Mouse (Mus musculus): ENCODE data around the gene Ncapg.
"Not testable (repeated sequence)": the region's sequence is repeated elsewhere in the genome, so short reads cannot be mapped to it uniquely, and the experiment has no call there.

The Ncapg gene

DNA sequence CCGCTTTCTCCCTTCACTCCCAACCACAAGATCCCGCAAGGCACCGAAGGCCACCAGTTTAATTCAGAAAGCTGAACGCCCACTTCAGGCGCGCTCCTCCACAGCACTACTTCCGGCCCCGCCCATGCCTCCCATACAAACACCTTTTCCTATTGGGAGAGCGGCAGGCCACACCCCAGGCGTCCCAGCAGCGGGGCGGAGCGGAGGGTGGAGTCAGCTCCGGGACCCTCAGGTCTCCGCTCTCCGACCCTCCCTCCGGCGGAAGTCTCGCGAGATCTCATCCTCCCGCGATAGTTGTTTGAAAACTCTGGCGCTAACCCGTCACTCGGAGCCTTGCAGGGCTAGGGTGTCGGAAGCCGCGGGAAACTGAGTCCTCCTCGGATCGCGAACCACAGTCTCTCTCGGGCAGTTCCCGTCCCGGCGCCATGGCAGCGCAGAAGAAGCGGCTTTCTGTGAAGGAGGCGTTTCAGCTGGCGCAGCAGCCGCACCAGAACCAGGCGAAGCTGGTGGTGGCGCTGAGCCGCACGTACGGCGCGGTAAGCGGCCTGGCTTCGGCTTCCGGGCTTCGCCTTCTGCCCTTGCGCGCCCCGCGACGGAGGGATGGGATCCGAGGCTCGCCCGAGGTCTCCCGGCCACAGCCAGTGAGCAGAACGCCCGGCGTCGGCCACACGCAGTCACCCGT, at the start of gene Ncapg:
TSS of gene Ncapg (plus strand) at position 322 of the 682 bp plus-strand sequence.
- DNase-seq (ENCODE audit: low read depth, low spot score), result peak; percentile 98

DNA sequence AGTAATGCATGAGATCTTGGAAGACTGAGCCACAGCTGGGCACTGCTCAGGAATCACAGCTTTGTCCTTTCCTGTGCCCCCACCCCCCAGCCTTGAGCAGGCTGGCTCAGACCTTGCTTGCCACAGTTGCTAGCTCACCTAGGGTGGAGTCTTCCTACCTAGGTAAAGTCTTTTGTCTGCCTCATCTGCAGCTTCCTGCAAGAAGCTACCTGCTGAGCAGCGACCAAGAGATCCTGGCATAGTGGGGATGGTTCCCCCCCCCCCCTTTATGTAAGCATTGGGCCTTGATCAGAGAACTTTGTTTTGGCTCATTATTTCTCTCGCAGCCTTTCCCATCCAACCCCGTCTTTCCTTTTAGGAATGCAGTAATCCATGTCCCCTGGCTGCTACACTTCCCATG, 48.2 kb upstream of the Ncapg start:
- DNase-seq (ENCODE audit: low read depth, low spot score), result no peak

DNA sequence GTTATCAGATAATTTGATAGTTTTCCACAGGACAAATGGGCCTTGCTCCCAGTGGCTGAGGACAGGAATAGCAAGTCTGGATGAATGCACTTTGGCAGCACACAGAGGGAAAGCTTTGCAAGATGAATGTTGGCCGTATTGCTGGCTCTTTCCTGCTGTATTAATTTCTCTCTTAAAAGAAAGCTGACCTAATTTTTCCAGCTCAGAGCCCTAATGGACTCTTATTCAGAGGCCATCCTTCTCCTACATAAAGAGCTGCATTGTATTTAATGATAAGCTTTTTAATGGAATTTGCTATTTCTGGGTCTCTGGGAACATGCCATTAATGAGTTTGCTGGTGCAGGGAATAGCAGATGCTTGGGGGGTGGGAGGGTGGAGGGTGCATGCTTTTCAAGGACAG, 41.9 kb upstream of the Ncapg start:
- DNase-seq (ENCODE audit: low read depth, low spot score), result peak; percentile 92

DNA sequence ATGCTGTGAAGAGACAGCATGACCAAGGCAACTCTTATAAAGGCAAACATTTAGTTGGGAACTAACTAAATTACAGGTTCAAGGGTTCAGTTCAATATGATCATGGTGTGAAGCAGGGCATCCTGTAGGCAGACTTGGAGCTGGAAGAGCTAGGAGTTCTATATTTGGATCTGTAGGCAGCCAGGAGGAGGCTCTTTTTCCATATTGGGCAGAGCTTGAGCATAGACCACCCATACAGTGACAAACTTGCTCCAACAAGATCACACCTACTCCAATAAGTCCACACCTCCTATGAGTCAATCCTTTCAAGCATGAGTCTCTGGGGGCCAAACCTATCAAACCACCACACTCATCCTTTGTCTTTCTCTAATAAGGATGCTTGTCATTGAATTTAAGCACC, 40.2 kb upstream of the Ncapg start:
- peak; percentile 56 for DNase-seq (ENCODE audit: low read depth, low spot score)

DNA sequence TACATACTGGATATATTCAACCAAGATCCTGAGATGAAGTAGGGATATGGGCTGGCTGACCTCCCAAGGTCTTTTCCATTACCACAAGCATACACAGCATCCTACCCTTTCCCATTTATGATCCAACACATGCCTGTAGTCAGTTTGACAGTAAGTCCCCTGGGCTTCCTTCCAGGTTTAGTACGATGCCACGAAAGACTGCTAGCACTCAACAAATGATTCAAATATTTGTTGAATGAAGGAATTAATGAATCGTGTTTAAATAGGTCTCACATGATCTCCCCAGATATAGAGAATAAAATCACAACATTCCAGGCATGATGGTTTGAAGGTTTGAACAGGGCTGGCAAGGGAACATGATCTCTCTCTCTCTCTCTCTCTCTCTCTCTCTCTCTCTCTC, 31.3 kb upstream of the Ncapg start:
- peak; percentile 29 for DNase-seq (ENCODE audit: low read depth, low spot score)

DNA sequence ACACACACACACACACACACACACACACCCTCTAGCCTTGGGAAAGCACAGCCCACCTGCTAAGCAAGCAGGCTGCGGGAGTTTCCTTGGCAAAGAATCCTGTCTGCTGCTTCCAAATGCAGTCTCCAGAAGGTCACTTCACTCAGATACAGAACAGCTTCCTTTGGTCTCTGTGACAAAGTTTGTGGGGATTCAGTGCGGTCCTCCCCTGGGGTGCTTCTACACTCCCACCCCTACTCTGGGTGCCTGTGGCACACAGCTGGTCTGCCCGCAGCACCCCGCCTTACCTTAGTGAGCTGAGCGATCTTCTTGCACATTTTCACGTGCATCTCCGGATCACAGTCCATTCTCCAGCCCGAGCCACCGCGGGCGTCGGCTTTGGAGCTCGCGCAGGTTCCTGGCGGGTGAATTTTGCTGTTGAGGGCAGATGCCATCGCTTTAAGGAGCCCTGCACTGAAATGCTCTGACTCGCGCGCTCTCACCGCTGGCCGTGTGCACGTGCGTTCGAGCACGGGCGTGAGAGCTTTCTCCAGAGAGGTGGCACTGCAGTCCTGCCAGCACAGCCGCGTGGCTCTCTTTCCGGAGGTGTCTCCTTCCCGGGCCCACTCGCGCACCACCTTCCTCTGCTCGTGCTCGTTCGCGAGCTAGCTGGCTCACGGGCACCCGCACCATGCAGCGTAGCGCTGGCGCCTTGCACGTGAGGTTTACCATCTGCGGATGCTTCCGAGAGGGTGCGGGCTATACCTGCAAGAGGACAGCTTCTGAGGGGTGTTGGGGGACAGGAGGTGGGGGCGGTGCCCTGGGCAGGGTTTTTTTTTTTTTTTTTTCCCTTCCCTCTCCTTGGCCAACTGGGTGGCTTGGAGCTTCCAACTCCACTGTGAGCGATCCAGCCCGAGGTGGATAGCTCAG, 30.7 kb upstream of the Ncapg start, which contains the start of gene Fam184b:
TSS of gene Fam184b (minus strand) at position 809 of the 909 bp plus-strand sequence.
- peak; percentile 93 for DNase-seq (ENCODE audit: low read depth, low spot score)

DNA sequence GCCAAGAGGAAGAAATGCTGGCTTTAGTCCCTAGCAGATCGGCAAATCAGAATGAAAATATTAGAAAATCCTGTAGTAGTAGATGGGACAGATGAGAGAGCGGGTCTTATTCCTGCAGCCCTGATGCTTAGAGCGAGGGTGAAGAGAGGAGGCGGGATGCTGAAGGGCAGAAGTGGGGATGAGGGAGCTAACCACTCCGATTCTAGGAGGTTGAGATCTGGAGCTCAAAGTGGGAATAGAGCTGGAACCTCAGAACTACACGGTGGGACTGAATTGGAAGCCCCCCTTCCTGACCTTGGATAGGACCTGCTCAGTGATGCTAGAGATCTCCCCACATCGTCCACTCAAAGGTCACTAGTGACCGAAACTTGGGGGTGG, 30.0 kb upstream of the Ncapg start:
- DNase-seq (ENCODE audit: low read depth, low spot score), result no peak

DNA sequence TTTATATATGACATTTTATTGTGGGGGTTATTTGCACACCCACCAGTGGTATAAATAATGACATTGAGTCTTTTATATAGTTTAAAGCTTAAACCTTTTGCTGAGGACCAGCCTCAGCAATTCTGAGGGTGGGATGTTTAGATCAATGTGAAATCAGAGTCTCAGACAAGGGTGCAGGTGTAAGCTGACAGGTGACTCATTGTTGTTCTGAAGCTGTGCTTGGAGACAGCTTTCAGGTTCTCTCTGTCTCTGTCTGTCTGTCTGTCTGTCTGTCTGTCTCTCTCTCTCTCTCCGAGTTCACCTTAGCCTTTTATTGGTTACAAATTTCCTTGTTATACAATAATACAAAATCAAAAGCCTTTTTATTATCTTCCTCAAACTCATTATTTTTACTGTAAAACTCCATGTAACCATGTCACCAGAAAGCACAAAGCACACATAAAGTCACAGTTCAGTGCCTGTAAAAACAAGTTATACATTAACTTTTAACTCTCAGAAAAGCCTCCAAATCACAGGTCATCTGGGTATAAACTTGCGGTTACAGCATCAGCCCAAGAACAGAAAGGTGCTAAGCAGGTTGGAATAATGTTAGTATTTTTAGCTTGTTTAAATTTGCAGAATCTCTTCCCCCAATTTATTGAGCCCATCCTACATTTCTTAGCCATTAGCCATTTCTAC, 18.6 kb upstream of the Ncapg start:
- no peak for DNase-seq (ENCODE audit: low read depth, low spot score)

DNA sequence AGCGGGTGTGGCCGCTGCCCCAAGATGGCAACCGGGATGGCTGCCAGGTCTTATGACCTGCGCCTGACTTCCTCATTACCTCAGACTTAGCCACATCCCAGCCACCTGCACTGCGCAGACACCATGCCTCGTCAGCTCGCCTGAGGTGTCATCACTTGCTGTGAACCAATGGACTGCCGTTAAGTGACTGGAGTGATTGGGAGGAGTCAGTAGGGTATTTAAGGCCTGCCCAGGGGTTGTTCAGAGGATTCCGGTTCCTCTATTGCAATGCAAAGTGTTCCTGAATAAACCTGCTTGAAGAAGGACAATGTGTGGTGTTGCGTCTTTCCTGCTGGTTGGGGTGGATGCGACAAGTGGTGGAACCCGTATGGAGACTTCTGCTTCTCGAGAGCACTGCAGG, 11.3 kb upstream of the Ncapg start:
- DNase-seq (ENCODE audit: low read depth, low spot score), result not testable (repeated sequence)

DNA sequence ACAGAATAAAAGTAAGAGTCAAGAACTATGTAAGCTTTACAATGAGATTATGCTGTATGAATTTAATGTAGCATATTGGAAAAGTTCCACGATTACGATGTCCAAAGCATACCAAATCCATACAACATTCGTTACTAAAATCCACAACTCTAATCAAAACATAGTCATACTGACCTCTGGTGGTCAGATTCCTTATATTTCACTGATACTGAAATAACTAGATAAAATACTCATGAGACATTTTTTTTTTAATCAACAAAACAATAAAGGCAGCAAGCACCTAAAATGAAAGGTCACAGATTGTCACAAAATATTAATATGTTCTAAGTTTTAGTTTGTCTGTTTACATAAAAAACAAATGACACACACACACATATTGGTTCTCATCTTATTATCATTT, 1.4 kb upstream of the Ncapg start:
- peak; percentile 72 for DNase-seq (ENCODE audit: low read depth, low spot score)

DNA sequence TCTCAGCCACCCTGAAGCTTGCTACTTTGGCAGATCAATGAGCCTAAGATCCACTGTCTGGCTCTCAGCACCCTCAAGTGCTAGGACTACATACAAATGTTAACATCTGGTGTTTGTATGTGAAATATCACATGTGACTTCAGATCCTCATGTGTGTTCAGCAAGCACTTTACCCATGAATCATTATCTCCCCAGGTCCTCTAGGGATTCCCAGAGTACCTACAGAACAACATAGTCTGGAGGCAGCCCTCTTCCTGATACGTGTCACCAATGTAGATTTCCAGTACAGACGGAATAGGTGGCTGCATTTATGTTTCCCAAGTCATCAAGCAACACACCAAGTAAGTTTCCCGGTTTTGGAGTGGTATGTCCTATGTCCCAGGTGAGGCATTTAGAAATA, 888 bp upstream of the Ncapg start:
- no peak for DNase-seq (ENCODE audit: low read depth, low spot score)

DNA sequence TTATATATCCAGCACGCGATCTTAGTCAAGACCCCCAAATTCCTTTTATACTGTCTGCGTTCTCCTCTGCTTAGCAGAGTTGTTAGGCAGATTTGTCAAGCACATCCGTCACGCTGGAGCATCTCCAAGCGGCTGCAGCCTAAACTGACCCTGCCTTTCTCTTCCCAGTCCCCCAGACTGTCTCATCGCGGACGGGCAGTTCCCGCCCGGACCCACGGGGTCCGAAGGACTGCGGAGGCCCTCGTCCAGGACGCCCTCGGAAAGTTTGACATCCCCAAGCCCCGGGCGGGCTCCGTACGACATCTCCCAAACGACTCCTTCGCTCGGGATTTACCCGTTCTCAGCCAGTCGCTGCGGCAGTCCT, 503 bp upstream of the Ncapg start:
- DNase-seq (ENCODE audit: low read depth, low spot score), result no peak

DNA sequence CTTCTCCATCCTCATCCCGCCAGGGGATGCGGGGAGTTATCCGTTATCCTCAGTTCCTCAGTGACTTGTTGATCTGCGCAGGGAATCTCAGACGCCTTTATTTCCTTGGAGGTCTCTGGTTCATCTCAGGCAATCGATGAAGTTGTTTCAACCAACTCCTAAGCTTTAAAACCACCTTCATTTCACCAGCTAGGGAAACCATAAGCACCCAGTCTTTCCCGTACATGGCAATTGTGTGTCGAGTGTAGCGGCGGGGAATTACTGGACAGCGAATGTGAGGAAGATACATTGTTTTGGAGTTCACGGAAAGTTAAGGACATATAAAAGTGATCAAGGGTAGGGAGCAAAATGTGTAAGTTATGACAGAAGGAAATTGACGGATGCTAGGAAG, 556 bp downstream of the Ncapg start:
- no peak for DNase-seq (ENCODE audit: low read depth, low spot score)

DNA sequence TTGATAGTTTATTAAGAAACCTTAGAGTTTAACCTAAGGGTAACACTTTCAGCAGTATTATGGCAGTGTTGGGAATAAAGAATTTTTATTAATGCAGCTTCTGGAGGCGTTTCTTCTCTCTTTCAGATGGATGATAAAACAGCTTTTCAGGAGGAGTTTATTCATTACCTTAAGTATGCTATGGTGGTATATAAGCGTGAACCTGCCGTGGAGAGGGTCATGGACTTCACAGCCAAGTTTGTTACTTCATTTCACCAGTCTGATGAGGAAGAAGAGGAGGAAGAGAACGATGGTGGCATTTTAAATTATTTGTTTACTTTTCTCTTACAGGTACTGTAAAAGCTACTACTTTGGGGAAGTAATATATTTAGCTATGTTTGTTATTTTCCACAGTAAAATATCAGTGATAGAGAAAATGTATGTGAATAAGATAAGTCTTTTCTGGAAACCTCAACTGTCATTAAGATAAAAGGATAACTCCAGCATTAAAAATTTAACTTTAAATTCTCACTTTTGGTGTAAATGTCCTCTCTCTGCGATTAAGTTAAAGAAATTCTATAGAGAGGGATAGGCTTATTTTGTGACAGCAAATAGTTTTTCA, 1.3 kb downstream of the Ncapg start:
- no peak for DNase-seq (ENCODE audit: low read depth, low spot score)

DNA sequence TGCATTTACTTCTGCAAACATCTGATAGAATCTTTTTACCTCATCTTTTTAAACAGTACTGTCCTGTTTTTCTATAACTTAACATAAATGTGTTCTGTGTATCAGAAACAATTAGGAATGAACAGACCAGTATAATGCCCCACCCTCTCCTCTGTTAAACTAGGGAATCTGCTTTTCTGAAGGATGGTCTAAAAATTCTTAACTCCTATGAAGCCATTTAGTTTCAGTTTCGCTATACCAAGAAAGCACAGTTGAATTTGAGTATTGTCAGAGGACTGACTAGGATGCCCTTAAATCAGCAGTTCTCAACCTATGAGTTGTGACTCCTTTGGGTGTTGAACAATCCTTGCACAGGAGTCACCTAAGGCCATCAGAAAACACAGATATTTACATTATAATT, 5.3 kb downstream of the Ncapg start:
- no peak for DNase-seq (ENCODE audit: low read depth, low spot score)

DNA sequence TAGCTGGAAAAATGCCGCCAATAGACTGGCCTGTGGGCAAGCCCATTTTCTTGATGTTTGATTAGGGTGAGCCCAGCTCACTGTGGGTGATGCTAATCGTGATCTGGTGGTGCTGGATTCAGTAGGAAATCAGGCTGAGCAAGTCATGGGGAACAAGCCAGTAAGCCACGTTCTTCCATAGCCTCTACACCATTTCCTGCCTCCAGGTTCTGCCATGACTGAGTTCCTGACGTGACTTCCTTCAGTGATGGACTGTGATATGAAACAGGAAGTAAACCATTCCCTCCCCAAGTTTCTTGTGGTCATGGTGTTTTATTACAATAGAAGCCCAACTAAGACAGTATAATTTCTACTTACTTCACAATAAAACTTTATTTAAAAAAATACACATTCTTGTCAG, 7.9 kb downstream of the Ncapg start:
- DNase-seq (ENCODE audit: low read depth, low spot score), result no peak

DNA sequence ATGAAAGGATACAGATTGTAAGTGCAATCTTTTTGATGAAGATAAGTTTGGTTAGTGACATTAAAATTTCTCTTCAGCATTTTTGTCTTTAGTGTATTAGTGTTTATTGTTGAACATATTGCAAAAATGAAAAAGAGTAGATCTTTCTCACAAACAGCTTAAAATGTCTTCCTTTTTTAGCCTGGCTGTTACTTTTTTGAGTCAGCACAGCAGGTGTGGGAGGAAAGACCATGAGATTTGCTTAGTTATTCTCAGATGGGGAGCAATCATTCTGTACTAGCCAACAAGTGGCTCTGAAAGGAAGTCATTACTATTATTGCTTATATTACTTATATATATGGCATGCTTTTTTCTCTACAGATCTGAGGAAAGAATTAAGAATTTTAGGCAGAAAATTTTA, 10.2 kb downstream of the Ncapg start:
- DNase-seq (ENCODE audit: low read depth, low spot score), result peak; percentile 19

DNA sequence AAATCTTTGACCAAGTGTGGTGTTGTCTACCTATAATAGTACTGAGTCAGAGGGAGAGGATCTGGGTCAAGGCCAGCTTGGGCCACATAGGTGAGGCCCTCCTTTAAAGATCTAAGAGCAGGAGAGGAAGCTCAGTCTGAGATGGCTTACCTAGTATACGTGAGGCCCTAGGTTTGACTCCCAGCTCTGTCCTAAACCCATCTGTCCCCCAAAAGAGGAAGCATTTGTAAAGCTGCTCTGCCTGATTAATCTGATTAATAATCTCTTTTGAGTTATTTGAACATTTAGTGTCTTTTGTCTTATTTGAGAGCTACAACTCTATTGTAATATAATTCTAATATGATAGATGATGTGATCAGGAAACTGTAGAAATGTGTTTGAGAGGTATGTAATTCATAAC, 13.7 kb downstream of the Ncapg start:
- no peak for DNase-seq (ENCODE audit: low read depth, low spot score)

DNA sequence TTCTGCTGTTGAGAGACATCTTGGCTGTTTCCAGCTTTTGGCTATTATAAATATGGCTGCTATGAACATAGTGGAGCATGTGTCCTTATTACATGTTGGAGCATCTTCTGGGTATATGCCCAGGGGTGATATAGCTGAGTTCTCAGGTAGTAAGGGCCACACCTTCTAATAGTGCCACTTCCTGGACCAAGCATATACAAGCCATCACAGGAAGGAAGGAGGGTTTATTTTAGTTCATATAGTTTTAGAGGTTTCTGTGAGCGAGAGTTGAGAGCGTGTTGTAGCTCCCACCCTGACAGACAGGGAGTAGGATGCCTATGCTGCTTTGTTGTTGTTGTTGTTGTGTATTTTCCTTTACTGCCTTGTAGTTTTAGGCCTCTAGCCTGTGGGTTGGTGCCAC, 15.5 kb downstream of the Ncapg start:
- DNase-seq (ENCODE audit: low read depth, low spot score), result no peak

DNA sequence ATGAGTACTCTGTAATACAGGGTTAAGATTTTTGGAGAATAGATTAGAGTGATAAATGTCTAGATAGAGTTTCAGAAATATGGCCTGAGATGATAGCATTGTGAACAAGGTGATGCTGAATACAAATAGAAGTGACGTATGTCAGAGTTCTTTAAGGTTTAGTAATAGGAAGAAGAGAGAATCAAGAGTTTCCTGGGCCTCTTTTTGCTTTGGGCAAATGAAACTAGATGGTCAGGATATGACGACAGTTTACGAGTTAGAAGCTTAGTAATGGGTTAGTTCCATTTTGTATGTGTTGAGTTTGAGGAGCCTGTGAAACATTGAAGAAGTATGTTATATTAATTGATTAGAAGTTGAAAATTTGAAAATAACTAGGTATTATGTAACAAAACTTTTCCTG, 16.5 kb downstream of the Ncapg start:
- no peak for DNase-seq (ENCODE audit: low read depth, low spot score)

DNA sequence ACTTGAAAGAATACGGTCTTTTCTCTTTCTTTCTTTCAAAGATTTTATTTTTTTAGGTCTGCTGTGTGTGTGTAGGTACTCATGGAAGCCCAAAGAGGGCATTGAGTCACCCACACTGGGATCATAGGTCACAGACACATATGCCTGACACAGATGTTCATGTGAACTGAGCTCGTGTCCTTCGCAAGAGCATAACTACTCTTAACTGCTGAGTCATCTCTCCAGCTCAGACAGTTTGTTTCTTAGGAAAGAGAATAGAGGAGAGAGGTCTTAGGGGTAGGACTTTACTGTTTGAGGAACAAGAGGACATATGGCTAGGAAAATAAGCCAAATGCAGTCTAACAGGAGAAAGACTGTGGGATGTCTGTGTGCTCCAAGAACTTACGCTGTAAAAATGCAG, 19.4 kb downstream of the Ncapg start:
- peak; percentile 11 for DNase-seq (ENCODE audit: low read depth, low spot score)

DNA sequence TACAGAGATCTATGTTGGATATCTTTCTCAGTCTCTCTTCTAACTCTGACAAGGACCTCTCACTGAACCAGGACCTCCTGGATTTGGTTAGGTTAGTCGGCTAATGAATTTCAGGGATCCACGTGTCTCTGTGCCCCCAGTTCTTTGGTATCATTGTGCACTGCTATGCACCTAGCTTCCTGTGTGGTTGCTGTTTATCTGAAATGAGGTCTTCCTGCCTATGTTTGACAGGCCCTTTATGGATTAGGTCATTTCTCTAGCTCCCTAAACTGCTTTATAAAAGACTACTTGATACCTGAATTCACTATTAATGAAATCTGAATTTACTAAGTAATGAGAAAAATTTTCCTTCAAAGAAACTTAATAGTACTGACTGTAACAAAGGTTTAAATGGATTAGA, 21.1 kb downstream of the Ncapg start:
- DNase-seq (ENCODE audit: low read depth, low spot score), result no peak
